Mouse (Mus musculus): ENCODE data around the gene Zc3h4. TPM values are rescaled to one million over a fixed set of nuclear protein-coding genes. Genes with fewer than 3 reads are reported as not detected.
A peak's percentile ranks its signal among the peaks of the same experiment; 100 is the strongest.
"Not testable (repeated sequence)": the region's sequence is repeated elsewhere in the genome, so short reads cannot be mapped to it uniquely, and the experiment has no call there.

The Zc3h4 gene
- polyA plus RNA-seq, 1 experiment = 47.2 TPM

GRCm38 (mm10) chr7:16366669-16367068 is 34.0 kb upstream of the Zc3h4 start:
- Histone ChIP-seq H3K4me1 (ENCODE audit: control insufficient read depth, insufficient read depth, insufficient read length) (peaks cover 13% of the 10 kb centered on the region; the same call in 1 of the 2 replicates), H3K27ac (ENCODE audit: insufficient read depth, low read length) (peak overlapping the region; percentile 59; the same call in 1 of the 2 replicates), H3K4me3 (ENCODE audit: extremely low read depth, insufficient read depth, insufficient read length) (no peak overlapping the region), H3K36me3 (ENCODE audit: control insufficient read depth, insufficient read depth, low read length) (peaks cover 27% of the 10 kb centered on the region), H3K27me3 (ENCODE audit: control insufficient read depth, insufficient read depth, low read length) (no peaks in the 10 kb centered on the region)
- no peak for DNase-seq (ENCODE audit: low read depth in 1 of 2, low spot score in 2 of 2)
- WGBS = 64% methylated on average over 4 of the region's 4 CpGs
- TF ChIP-seq POLR2A (IDR thresholded peaks at IDR 0.05; ENCODE audit: low read depth, low read length) = no peak
- TF ChIP-seq CTCF (IDR thresholded peaks at IDR 0.05; ENCODE audit: extremely low read depth, insufficient read depth, insufficient read length, insufficient replicate concordance) = no peak

DNA sequence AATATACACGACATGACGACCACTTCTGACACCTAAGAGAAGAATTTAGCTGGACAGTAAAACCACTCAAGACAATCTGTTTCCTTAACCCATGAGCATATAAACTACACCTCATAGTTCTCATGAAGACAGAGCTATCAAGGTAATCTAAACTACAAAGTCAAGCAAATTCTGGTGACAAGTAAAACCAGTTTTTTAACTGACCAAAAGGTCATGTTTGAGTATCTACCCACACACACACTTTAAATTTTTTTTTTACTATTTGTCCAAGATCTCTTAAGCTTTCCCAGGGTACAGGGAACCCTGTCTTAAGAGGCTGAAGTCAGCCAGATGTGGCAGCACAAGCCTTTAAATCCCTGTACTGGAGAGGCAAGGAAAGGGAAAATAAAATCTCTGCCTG is 31.9 kb upstream of the Zc3h4 start:
- no peaks in the 10 kb centered on the region for H3K27me3 ChIP-seq (ENCODE audit: control insufficient read depth, insufficient read depth, low read length)
- peaks cover 25% of the 10 kb centered on the region for H3K36me3 ChIP-seq (ENCODE audit: control insufficient read depth, insufficient read depth, low read length)
- peaks cover 11% of the 10 kb centered on the region; the same call in 1 of the 2 replicates for H3K4me1 ChIP-seq (ENCODE audit: control insufficient read depth, insufficient read depth, insufficient read length)

DNA sequence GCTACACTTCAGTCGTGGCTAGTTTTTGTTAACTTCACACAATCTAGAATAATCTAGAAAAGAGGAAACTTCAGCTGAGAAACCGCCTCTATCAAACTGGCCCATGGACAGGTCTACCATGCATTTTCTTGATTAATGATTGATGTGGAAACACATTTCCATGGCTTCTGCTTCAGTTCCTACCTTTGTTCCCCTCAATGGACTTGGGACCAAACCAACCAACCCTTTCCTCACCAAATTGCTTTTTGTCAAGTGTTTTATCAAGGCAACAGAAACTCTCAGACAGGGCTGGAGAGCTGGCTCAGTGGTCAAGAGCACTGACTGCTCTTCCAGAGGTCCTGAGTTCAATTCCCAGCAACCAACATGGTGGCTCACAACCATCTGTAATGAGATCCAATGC is 30.1 kb upstream of the Zc3h4 start:
- DNase-seq (ENCODE audit: low read depth in 1 of 2, low spot score in 2 of 2) = no peak
- TF ChIP-seq POLR2A (IDR thresholded peaks at IDR 0.05; ENCODE audit: low read depth, low read length) (no peak), CTCF (IDR thresholded peaks at IDR 0.05; ENCODE audit: extremely low read depth, insufficient read depth, insufficient read length, insufficient replicate concordance) (no peak)
- no peak overlapping the region for H3K4me3 ChIP-seq (ENCODE audit: extremely low read depth, insufficient read depth, insufficient read length)
- H3K36me3 ChIP-seq (ENCODE audit: control insufficient read depth, insufficient read depth, low read length) = peaks cover 30% of the 10 kb centered on the region
- 84% methylated on average over 2 of the region's 2 CpGs for WGBS
- no peak overlapping the region for H3K27ac ChIP-seq (ENCODE audit: insufficient read depth, low read length)
- H3K4me1 ChIP-seq (ENCODE audit: control insufficient read depth, insufficient read depth, insufficient read length) = no peaks in the 10 kb centered on the region; the same call in 1 of the 2 replicates
- no peaks in the 10 kb centered on the region for H3K27me3 ChIP-seq (ENCODE audit: control insufficient read depth, insufficient read depth, low read length)

More for the DNA sequence above, 31.9 kb upstream of the Zc3h4 start:
- Histone ChIP-seq H3K4me3 (ENCODE audit: extremely low read depth, insufficient read depth, insufficient read length) (no peak overlapping the region), H3K27ac (ENCODE audit: insufficient read depth, low read length) (no peak overlapping the region)
- no peak for TF ChIP-seq CTCF (IDR thresholded peaks at IDR 0.05; ENCODE audit: extremely low read depth, insufficient read depth, insufficient read length, insufficient replicate concordance)
- TF ChIP-seq POLR2A (IDR thresholded peaks at IDR 0.05; ENCODE audit: low read depth, low read length) = no peak
- 84% methylated on average over 2 of the region's 2 CpGs for WGBS
- DNase-seq (ENCODE audit: low read depth in 1 of 2, low spot score in 2 of 2) = no peak

DNA sequence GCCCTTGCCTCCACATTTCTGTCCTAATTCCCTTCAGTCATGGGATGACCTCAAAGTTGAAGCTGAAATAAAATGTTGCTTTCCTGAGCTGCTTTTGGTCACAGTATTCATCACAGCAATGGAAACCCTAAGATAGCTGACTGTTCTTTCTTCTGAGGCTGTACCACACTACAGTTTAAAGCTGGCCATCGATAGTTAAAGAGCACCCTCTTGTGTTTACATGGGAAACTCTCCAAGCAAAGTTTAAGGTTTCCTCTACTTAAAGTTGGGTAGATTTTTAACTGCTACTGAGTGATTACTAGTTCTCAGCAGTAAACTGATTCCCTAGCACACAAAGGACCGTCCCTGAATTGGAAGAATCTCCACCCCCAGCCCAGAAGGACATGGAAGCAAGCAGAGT is 27.0 kb upstream of the Zc3h4 start:
- TF ChIP-seq POLR2A (IDR thresholded peaks at IDR 0.05; ENCODE audit: low read depth, low read length) = no peak
- TF ChIP-seq CTCF (IDR thresholded peaks at IDR 0.05; ENCODE audit: extremely low read depth, insufficient read depth, insufficient read length, insufficient replicate concordance) = no peak
- Histone ChIP-seq H3K27ac (ENCODE audit: insufficient read depth, low read length) (no peak overlapping the region), H3K4me1 (ENCODE audit: control insufficient read depth, insufficient read depth, insufficient read length) (no peaks in the 10 kb centered on the region), H3K27me3 (ENCODE audit: control insufficient read depth, insufficient read depth, low read length) (no peaks in the 10 kb centered on the region), H3K36me3 (ENCODE audit: control insufficient read depth, insufficient read depth, low read length) (peaks cover 29% of the 10 kb centered on the region), H3K4me3 (ENCODE audit: extremely low read depth, insufficient read depth, insufficient read length) (no peak overlapping the region)
- 41% methylated on average over 2 of the region's 2 CpGs for WGBS
- DNase-seq (ENCODE audit: low read depth in 1 of 2, low spot score in 2 of 2) = peak in 1 of 2 experiments; percentile 44

GRCm38 (mm10) chr7:16374989-16375388 is 25.7 kb upstream of the Zc3h4 start:
- H3K27me3 ChIP-seq (ENCODE audit: control insufficient read depth, insufficient read depth, low read length) = no peaks in the 10 kb centered on the region
- no peak overlapping the region for H3K4me3 ChIP-seq (ENCODE audit: extremely low read depth, insufficient read depth, insufficient read length)
- no peak overlapping the region for H3K27ac ChIP-seq (ENCODE audit: insufficient read depth, low read length)
- H3K4me1 ChIP-seq (ENCODE audit: control insufficient read depth, insufficient read depth, insufficient read length) = no peaks in the 10 kb centered on the region
- WGBS = 89% methylated on average over 5 of the region's 5 CpGs
- TF ChIP-seq CTCF (IDR thresholded peaks at IDR 0.05; ENCODE audit: extremely low read depth, insufficient read depth, insufficient read length, insufficient replicate concordance) (no peak), POLR2A (IDR thresholded peaks at IDR 0.05; ENCODE audit: low read depth, low read length) (no peak)
- peaks cover 24% of the 10 kb centered on the region for H3K36me3 ChIP-seq (ENCODE audit: control insufficient read depth, insufficient read depth, low read length)
- DNase-seq (ENCODE audit: low read depth in 1 of 2, low spot score in 2 of 2) = no peak

DNA sequence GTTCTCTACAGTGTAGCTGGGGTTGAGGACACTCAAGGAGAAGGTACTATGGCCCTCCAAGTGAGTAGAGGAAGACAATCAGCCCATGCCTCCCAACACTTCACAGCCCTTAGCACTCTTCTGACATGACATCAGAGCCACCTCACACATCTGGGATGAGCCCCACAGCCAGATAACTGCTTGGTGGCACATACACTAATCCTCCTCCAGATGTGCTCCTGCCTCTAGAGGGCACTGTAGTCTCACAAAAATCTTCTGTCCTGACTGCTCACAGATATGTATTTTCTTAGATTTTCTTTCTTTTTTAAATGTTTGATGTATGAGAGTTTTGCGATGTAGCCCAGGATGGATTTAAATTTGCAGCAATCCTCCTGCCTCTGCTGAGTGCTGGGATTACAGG is 24.2 kb upstream of the Zc3h4 start:
- H3K27me3 ChIP-seq (ENCODE audit: control insufficient read depth, insufficient read depth, low read length) = no peaks in the 10 kb centered on the region
- peak; percentile 53 to 61 for DNase-seq (ENCODE audit: low read depth in 1 of 2, low spot score in 2 of 2)
- H3K36me3 ChIP-seq (ENCODE audit: control insufficient read depth, insufficient read depth, low read length) = peaks cover 22% of the 10 kb centered on the region
- H3K27ac ChIP-seq (ENCODE audit: insufficient read depth, low read length) = no peak overlapping the region
- TF ChIP-seq POLR2A (IDR thresholded peaks at IDR 0.05; ENCODE audit: low read depth, low read length) = no peak
- TF ChIP-seq CTCF (IDR thresholded peaks at IDR 0.05; ENCODE audit: extremely low read depth, insufficient read depth, insufficient read length, insufficient replicate concordance) = peak; percentile 14; the same call in 1 of the 2 replicates
- 77% methylated on average over 1 of the region's 1 CpGs for WGBS
- H3K4me3 ChIP-seq (ENCODE audit: extremely low read depth, insufficient read depth, insufficient read length) = no peak overlapping the region
- no peaks in the 10 kb centered on the region for H3K4me1 ChIP-seq (ENCODE audit: control insufficient read depth, insufficient read depth, insufficient read length)

- H3K4me3 ChIP-seq (ENCODE audit: extremely low read depth, insufficient read depth, insufficient read length) = peak within 1 kb of the TSS; percentile 77
- TF ChIP-seq CTCF (IDR thresholded peaks at IDR 0.05; ENCODE audit: extremely low read depth, insufficient read depth, insufficient read length, insufficient replicate concordance) = no peak
- TF ChIP-seq POLR2A (IDR thresholded peaks at IDR 0.05; ENCODE audit: low read depth, low read length) = peak; percentile 55
- WGBS = under 1% methylated on average over 58 of the region's 58 CpGs
- H3K27ac ChIP-seq (ENCODE audit: insufficient read depth, low read length) = peak within 1 kb of the TSS; percentile 77
- H3K36me3 ChIP-seq (ENCODE audit: control insufficient read depth, insufficient read depth, low read length) = no peaks in the 10 kb centered on the region
- peaks cover 7% of the 10 kb centered on the region; the same call in 1 of the 2 replicates for H3K4me1 ChIP-seq (ENCODE audit: control insufficient read depth, insufficient read depth, insufficient read length)
- peak; percentile 85 to 94 for DNase-seq (ENCODE audit: low read depth in 1 of 2, low spot score in 2 of 2)
- no peaks in the 10 kb centered on the region for H3K27me3 ChIP-seq (ENCODE audit: control insufficient read depth, insufficient read depth, low read length)
These were observed 13.3 kb upstream of the Zc3h4 start, which contains the start of gene Sae1 for GRCm38 (mm10) chr7:16387160-16388041. Sae1 (minus strand) TSS chr7:16387806.

DNA sequence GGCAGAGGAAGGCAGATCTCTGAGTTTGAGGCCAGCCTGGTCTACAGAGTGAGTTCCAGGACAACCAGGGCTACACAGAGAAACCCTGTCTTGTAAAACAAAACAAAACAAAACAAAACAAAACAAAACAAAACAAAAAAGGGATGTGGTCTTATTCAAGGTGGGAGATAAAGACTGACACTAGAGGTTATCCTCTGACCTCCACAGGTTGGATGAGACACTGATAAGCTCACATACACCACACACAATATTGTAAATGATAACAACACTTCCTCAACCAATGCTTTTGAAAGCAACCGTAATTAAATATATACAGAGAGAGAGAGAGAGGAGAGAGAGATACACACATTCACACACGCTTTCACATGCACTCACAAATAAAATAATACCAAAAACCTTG is 10.8 kb upstream of the Zc3h4 start:
- WGBS = 82% methylated on average over 2 of the region's 2 CpGs
- H3K4me1 ChIP-seq (ENCODE audit: control insufficient read depth, insufficient read depth, insufficient read length); DNase-seq (ENCODE audit: low read depth in 1 of 2, low spot score in 2 of 2); H3K27ac ChIP-seq (ENCODE audit: insufficient read depth, low read length); H3K36me3 ChIP-seq (ENCODE audit: control insufficient read depth, insufficient read depth, low read length); H3K4me3 ChIP-seq (ENCODE audit: extremely low read depth, insufficient read depth, insufficient read length); H3K27me3 ChIP-seq (ENCODE audit: control insufficient read depth, insufficient read depth, low read length): not testable (repeated sequence)
